Mouse (Mus musculus) embryonic facial prominence, embryonic 10.5 days (tissue): ENCODE measurements around the gene Glg1. TPM values are rescaled to one million over a fixed set of nuclear protein-coding genes. Genes with fewer than 3 reads are reported as not detected.

Source experiments
- DNase-seq: peaks from one replicate; pipeline ENCODE4 v3.0.0-alpha.2; 2017; ENCODE audit warnings: low spot score
- H3K27ac ChIP-seq: fragments of 300-500 bp; sonication (generic); replicated peaks from 2 replicates; pipeline ENCODE4 v1.5.1; 2016; ENCODE audit warnings: mild to moderate bottlenecking
- H3K27me3 ChIP-seq: fragments of 300-500 bp; sonication (generic); replicated peaks from 2 replicates; pipeline ENCODE4 v1.6.1; 2016; ENCODE audit warnings: low read depth, mild to moderate bottlenecking; ENCODE audit not compliant: poor library complexity, severe bottlenecking
- H3K36me3 ChIP-seq: fragments of 300-500 bp; sonication (generic); replicated peaks from 2 replicates; pipeline ENCODE4 v1.6.1; 2016; ENCODE audit warnings: mild to moderate bottlenecking, moderate library complexity
- H3K4me1 ChIP-seq: fragments of 300-500 bp; sonication (generic); 2 replicates; pipeline ENCODE4 v1.6.1; 2016
- H3K4me3 ChIP-seq: fragments of 300-500 bp; sonication (generic); 2 replicates; pipeline ENCODE4 v1.5.1; 2016; ENCODE audit warnings: mild to moderate bottlenecking, moderate library complexity
- H3K9me3 ChIP-seq: fragments of 300-500 bp; sonication (generic); 2 replicates; pipeline ENCODE4 v1.6.1; 2016; ENCODE audit warnings: mild to moderate bottlenecking
- WGBS: fragments of 180-500 bp; shearing (Covaris S2); methylation state at CpG from one replicate; pipeline ENCODE4 v1.1.7; 2016; 5-methylcytosine and 5-hydroxymethylcytosine counted together
- polyA plus RNA-seq: library from polyadenylated mRNA; unstranded; fragments of >200 nt; fragmentation: Nextera tagmentation; extraction: Ambion mirVana; gene quantifications from 2 replicates; pipeline ENCODE4 v1.2.1, GENCODE M21; 2016

The Glg1 gene
- polyA plus RNA-seq, 1 experiment from 2014 or later, result 62.0 TPM

DNA sequence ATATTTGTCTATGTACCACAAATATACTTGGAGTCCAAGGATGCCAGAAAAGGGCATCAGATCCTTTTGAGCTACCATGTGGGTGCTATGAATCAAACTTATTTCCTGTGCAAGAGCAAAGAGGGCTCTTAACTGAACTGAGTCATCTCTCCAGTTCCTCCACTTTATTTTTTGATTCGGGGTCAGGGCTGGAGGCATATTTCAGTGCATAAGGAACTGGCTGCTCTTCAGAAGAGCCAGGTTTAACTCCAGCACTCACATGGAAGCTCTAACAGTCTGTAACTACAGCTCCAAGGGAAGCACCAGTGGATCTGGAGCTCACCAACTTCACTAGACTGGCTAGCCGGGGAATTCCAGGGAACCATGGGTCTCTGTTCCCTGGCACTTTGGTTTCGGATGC, 21.7 kb downstream of the Glg1 start:
- H3K27me3 ChIP-seq, result no peaks in the 10 kb centered on the region
- H3K4me1 ChIP-seq, result no peaks in the 10 kb centered on the region
- H3K9me3 ChIP-seq, result no peaks in the 10 kb centered on the region
- H3K27ac ChIP-seq, result no peak overlapping the region
- H3K4me3 ChIP-seq, result no peak overlapping the region
- WGBS, result 81% methylated on average over 3 of the region's 3 CpGs
- no peaks in the 10 kb centered on the region for H3K36me3 ChIP-seq
- no peak for DNase-seq

DNA sequence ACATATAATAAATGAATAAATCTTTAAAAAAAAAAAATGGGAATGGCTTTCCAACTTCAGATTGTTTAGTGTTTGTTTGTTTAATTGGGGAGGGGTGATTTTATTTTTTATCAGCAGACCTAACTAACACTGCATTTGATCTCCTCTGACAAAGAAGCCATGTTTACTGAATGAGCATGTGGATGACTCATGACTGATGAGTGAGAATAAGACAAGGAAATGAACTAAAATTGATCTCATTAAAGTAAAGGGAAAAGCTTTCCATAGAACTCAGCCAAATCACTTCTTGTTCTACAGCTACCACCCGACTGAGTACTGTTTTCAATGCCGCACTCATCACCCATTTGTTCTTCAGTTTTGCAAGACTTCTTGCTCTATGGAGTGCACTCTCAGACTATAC, 25.3 kb downstream of the Glg1 start:
- H3K27ac ChIP-seq, result no peak overlapping the region
- H3K4me3 ChIP-seq, result no peak overlapping the region
- no peaks in the 10 kb centered on the region for H3K4me1 ChIP-seq
- WGBS, result 94% methylated on average over 2 of the region's 2 CpGs
- no peak for DNase-seq
- H3K36me3 ChIP-seq, result peaks cover 3% of the 10 kb centered on the region; the same call in 1 of the 2 replicates
- H3K9me3 ChIP-seq, result no peaks in the 10 kb centered on the region
- H3K27me3 ChIP-seq, result no peaks in the 10 kb centered on the region

DNA sequence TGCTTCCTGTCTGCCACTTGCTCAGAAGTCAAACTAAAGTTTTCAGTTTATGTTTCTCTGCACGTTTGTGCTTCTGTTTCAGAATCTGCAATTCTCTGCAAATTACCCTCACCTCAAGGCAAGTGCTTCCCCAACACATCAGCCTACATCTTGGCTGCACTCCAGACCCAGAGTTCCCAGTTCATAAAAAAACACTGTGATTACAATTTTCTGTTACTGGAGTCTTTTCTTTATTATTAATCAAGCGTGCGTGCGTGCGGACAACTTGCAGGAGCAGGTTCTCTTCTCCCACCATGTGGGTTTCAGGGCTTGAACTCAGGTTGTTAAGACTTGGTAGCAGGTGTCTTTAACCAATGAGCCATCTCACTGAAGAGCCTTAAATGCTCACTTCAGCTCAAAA, 34.9 kb downstream of the Glg1 start:
- H3K4me1 ChIP-seq, result no peaks in the 10 kb centered on the region
- H3K27me3 ChIP-seq, result no peaks in the 10 kb centered on the region
- peaks cover under 1% of the 10 kb centered on the region; the same call in 1 of the 2 replicates for H3K36me3 ChIP-seq
- H3K27ac ChIP-seq, result no peak overlapping the region
- H3K4me3 ChIP-seq, result no peak overlapping the region
- no peaks in the 10 kb centered on the region for H3K9me3 ChIP-seq
- no peak for DNase-seq
- 92% methylated on average over 5 of the region's 5 CpGs for WGBS

DNA sequence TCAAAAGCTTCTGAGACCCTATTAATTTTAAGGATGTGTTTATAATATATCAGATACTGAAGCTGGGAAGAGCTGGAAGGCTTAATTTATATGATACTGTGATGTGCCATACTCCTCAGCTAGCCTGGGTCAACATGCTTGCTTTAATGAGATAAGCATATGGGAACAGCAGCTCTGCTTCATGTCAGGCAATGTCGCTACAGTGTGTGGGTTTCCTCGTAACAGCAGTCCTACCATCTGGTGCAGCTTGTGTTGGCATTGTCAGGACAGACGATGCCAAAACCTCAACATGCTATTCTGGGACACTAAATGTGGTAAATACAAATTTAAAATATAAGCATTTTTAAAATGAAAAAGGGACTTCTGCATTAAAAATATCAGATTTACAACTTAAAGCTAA, 40.9 kb downstream of the Glg1 start:
- Histone ChIP-seq H3K4me3 (no peak overlapping the region), H3K4me1 (no peaks in the 10 kb centered on the region), H3K27me3 (no peaks in the 10 kb centered on the region), H3K9me3 (no peaks in the 10 kb centered on the region), H3K36me3 (peaks cover 5% of the 10 kb centered on the region; the same call in 1 of the 2 replicates), H3K27ac (no peak overlapping the region)
- no peak for DNase-seq
- 92% methylated on average over 3 of the region's 3 CpGs for WGBS

DNA sequence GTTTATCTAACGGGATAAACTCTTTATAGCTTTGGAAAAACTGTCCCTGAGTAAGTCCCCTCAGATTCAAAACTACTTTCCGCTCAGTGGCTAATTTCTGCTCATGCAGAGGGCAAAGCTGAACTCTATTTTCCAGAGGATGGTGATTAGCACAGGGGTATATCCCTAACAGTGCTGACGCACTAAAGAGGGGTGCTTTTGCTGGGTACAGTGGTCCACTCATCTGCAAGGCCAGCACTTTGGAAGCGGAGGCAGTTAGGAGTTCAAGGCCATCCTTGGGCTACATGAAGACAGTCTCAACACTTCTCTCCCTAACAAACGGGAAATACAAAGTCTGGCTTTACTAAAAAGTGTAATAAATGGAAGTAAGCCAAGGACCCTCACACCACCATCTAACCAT, 45.6 kb downstream of the Glg1 start:
- 92% methylated on average over 5 of the region's 5 CpGs for WGBS
- Histone ChIP-seq H3K4me1 (no peaks in the 10 kb centered on the region), H3K4me3 (no peak overlapping the region), H3K27me3 (no peaks in the 10 kb centered on the region), H3K9me3 (no peaks in the 10 kb centered on the region), H3K36me3 (peaks cover 5% of the 10 kb centered on the region; the same call in 1 of the 2 replicates), H3K27ac (no peak overlapping the region)
- no peak for DNase-seq

DNA sequence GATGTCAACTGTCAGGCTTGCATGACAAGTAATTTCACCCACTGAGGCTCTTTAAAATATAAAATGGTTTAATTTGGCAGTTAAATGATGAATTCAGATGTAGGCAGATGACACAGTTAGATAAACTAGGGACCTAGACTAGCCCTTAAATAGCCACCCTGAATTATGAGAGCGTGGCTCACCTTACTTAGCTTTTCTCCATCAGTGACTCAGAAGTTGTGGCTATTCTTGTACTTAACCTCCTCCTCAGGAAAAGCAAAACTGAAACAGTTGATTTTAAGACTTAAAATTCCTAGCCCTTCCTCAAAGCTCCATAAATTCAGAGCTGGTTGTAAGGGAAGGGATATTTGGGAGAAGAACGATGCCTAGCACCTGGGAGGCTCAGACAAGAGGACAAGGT, 47.8 kb downstream of the Glg1 start:
- Histone ChIP-seq H3K4me1 (no peaks in the 10 kb centered on the region), H3K27ac (no peak overlapping the region), H3K36me3 (no peaks in the 10 kb centered on the region), H3K4me3 (no peak overlapping the region), H3K27me3 (no peaks in the 10 kb centered on the region), H3K9me3 (no peaks in the 10 kb centered on the region)
- WGBS, result 90% methylated on average over 2 of the region's 2 CpGs
- no peak for DNase-seq

DNA sequence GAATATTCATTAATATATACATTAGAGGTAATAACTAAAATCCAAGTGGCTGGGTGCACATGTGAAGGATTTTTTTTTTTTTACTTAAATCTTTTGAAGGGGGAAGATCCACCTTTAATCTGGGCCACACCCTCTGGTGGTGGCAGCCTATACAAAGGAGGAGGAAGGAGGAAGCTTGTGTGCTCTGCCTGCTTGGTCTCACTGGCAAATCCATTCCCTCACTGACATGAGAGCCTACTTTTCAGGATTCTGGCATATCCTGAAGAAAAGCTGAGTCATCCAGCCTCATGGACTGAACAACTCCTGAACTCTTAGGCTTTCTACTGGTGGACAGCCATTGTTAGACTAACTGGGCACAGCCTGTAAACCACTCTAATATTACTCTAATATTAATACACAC, 49.1 kb downstream of the Glg1 start:
- H3K27ac ChIP-seq, result no peak overlapping the region
- H3K36me3 ChIP-seq, result no peaks in the 10 kb centered on the region
- DNase-seq, result no peak
- no peaks in the 10 kb centered on the region for H3K9me3 ChIP-seq
- H3K4me3 ChIP-seq, result no peak overlapping the region
- no peaks in the 10 kb centered on the region for H3K27me3 ChIP-seq
- no peaks in the 10 kb centered on the region for H3K4me1 ChIP-seq

DNA sequence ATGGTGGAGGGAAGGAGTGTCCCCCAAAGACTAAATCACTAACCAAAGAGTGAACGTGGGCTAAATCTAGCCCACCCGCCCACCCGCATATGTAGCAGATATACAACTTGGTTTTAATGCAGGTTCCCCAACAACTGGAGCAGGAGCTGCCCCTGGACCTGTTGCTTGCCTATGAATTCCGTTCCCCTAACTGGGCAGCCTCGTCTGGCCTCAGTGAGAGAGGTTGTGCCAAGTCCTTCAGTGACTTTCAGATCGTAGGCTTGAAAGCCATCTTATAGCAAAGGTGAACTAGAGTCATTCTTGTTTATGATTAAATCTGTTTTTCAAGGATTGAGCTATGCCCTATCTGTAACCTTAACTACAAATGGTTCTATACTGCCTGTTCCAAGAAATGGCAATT, 52.7 kb downstream of the Glg1 start:
- Histone ChIP-seq H3K36me3 (no peaks in the 10 kb centered on the region), H3K27ac (no peak overlapping the region), H3K4me3 (no peak overlapping the region), H3K9me3 (no peaks in the 10 kb centered on the region), H3K27me3 (no peaks in the 10 kb centered on the region), H3K4me1 (no peaks in the 10 kb centered on the region)
- 87% methylated on average over 6 of the region's 6 CpGs for WGBS
- DNase-seq, result no peak

DNA sequence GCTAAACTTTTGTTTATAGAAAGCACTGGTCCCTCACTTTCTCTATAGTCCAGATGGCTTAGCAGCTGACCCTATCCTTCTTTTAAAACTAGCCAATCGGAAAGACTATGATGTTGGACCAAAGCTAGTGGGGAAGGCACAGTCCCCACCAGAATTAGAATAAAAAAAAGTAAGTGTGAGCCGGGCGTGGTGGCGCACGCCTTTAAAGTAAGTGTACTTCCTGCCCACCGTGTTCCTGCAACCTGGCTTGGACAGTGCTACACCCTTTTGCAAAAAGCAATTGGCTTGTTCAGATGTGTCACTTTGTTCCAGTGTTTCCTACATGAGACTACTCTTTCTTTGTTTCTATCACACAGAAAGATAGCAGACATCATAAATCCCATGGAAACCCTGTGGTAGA, 54.0 kb downstream of the Glg1 start:
- no peaks in the 10 kb centered on the region for H3K9me3 ChIP-seq
- H3K4me3 ChIP-seq, result no peak overlapping the region
- H3K36me3 ChIP-seq, result no peaks in the 10 kb centered on the region
- 91% methylated on average over 6 of the region's 6 CpGs for WGBS
- H3K27ac ChIP-seq, result no peak overlapping the region
- DNase-seq, result no peak
- no peaks in the 10 kb centered on the region for H3K4me1 ChIP-seq
- no peaks in the 10 kb centered on the region for H3K27me3 ChIP-seq

DNA sequence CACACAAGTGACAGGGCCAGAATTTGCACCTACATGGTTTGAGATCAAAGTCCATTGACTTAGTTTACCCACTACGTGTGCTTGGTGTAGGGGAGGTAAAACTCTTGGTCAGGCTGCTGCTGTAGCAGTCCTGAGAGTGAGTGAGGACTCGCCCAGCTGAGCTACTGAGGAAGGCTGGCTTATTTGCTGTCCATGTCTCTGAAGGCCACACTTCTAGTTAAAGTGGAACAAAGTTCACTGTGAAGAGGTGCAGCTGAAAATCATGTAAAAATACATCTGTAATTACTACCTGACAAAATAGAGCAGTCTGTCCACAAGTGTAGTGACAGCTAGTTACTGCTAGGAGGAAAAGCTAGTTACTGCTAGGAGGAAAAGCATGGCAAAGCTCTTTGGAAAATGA, 55.7 kb downstream of the Glg1 start:
- no peaks in the 10 kb centered on the region for H3K27me3 ChIP-seq
- peaks cover 16% of the 10 kb centered on the region for H3K36me3 ChIP-seq
- DNase-seq, result no peak
- WGBS, result 90% methylated on average over 2 of the region's 2 CpGs
- no peaks in the 10 kb centered on the region for H3K9me3 ChIP-seq
- no peak overlapping the region for H3K27ac ChIP-seq
- H3K4me3 ChIP-seq, result no peak overlapping the region
- no peaks in the 10 kb centered on the region for H3K4me1 ChIP-seq

DNA sequence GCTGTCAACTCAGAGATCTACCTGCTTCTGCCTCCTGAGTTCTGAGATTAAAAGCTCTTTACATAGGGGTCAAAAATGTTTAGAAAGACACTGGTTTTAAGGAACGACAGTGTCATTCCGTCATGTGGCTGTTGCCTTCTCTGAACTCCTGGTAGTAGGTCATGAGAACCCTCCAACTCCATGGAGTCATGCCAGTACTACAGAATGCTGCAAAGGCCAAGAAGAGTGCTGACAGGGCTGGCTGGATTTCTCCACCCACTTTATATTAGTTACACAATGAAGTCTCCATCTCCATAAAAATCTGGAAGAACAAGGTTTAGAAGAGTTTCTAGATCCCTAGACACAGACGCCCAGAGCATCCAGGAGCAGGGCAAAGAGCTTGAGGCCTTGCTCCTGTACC, 61.0 kb downstream of the Glg1 start:
- H3K27me3 ChIP-seq, result no peaks in the 10 kb centered on the region
- H3K4me1 ChIP-seq, result no peaks in the 10 kb centered on the region
- no peak for DNase-seq
- no peak overlapping the region for H3K27ac ChIP-seq
- WGBS, result 93% methylated on average over 3 of the region's 3 CpGs
- no peaks in the 10 kb centered on the region for H3K9me3 ChIP-seq
- peaks cover 69% of the 10 kb centered on the region for H3K36me3 ChIP-seq
- no peak overlapping the region for H3K4me3 ChIP-seq

DNA sequence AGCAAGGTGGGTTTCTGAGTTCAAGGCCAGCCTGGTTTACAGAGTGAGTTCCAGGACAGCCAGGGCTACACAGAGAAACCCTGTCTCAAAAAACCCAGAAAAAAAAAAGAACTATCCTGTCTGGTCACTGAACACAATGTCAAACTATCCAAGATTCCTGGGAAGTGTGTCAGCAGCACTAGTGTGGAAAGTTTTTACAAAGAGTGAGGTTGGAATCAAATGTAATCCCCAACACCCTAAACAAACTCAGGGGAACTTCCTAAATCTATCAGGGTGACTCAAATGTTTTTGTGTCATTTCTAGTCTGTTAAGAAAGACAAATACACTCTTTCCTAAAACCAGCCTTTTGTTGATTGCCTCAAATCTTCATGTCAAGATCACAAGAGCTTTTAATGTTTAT, 62.8 kb downstream of the Glg1 start:
- Histone ChIP-seq H3K9me3 (no peaks in the 10 kb centered on the region), H3K4me3 (no peak overlapping the region), H3K4me1 (no peaks in the 10 kb centered on the region), H3K27me3 (no peaks in the 10 kb centered on the region), H3K27ac (no peak overlapping the region), H3K36me3 (peaks cover 86% of the 10 kb centered on the region)
- no peak for DNase-seq

DNA sequence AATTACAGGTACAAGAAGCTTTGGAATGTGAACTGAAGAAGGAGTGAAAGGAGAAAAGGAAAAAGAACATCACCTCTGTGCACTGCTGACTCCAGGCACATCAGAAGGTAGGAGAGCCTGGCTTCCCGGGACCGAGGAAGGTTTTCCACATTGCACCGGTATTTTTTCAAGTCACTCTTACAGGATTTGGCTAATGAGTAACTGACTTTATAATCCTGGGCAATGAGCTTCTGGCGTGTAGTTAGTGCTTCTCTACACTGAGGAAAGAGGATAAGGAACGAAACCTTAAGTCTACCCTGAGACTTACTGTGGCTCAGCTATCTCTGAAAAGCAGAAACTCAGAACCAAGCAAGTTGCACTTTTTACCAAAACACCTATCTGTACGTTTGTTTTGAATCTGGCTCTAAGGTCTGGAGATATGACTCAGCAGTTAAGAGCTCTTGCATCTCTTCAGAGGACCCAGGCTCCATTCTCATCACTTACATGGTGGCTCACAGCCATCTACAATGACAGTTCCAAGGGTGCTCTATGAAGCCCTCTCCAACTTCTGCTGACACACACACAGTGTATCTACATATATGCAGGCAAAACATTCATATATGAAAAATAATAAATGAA, 70.3 kb downstream of the Glg1 start:
- WGBS, result 88% methylated on average over 6 of the region's 6 CpGs
- DNase-seq, result no peak
- no peaks in the 10 kb centered on the region for H3K9me3 ChIP-seq
- peaks cover 83% of the 10 kb centered on the region for H3K36me3 ChIP-seq
- H3K4me1 ChIP-seq, result no peaks in the 10 kb centered on the region
- H3K27ac ChIP-seq, result no peak overlapping the region
- no peaks in the 10 kb centered on the region for H3K27me3 ChIP-seq
- no peak overlapping the region for H3K4me3 ChIP-seq

DNA sequence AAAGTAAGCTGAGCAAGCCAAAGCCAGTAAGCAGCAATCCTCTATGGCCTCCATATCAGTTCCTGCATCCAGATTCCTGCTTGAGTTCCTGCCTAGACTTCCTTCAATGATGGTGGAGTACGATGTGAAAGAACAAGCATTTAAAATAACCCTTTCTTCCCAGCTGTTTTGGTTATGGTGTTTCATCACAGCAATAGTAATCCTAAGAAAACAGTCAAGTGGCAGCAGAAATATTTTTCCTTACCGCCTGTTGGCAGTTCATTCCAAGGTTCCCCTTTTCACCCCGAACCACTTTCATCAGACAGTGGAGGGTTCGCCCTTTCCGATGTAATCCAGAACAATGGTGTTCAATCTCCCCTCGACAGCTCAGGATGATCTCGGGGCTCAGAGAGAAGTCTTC, 71.5 kb downstream of the Glg1 start:
- Histone ChIP-seq H3K4me3 (no peak overlapping the region), H3K4me1 (no peaks in the 10 kb centered on the region), H3K27me3 (no peaks in the 10 kb centered on the region), H3K27ac (no peak overlapping the region), H3K36me3 (peaks cover 84% of the 10 kb centered on the region), H3K9me3 (no peaks in the 10 kb centered on the region)
- no peak for DNase-seq
- whole genome bisulfite sequencing, result 92% methylated on average over 7 of the region's 7 CpGs
